Mouse (Mus musculus): ENCODE results near the gene Fam161a. TPM values are rescaled to one million over a fixed set of nuclear protein-coding genes. Genes with fewer than 3 reads are reported as not detected.
"Not testable (repeated sequence)": the region's sequence is repeated elsewhere in the genome, so short reads cannot be mapped to it uniquely, and the experiment has no call there.

The Fam161a gene
- total RNA-seq, 1 experiment from 2014 or later: 1.9 TPM

DNA sequence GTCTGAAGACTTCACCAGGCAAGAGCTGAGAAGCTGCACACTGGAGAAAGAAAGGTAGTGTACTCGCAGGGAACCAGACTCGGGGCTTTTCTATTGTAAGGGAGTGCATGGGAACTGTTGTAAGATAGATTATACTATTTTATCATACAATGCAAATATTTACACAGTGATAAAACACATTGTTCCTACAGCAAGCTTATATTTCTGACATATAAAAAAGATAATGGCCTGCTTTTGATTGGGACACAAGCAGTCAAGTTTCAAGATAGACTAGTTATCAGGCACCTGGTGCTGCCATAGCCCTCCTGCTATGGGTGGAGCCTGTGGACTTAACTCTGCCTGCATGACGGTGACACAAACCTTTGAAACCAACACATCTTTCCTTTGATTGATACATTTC lies 21.6 kb downstream of the Fam161a start:
- no peak for ATAC-seq (ENCODE audit: extremely low read depth, insufficient number of reproducible peaks, low FRiP score, poor library complexity, severe bottlenecking)

DNA sequence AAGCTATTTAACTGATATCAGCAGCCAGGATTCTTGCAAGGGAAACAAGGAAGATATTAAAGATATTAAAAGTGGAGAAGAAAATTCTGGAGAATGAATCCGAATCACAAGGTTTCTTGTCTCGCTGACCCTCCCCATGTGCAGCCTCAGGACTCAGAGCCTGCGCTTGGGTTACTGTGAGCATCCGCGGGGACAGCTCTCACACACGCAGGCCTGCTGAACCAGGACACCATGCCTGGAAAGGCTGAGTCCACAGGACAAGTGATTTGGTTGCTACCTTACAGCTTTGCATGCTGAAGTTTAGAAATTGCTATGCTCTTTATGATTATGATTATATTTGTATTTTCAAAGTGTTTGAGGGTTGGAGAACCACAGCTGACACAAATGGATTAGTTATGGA lies 22.1 kb downstream of the Fam161a start:
- no peak for ATAC-seq (ENCODE audit: extremely low read depth, insufficient number of reproducible peaks, low FRiP score, poor library complexity, severe bottlenecking)

DNA sequence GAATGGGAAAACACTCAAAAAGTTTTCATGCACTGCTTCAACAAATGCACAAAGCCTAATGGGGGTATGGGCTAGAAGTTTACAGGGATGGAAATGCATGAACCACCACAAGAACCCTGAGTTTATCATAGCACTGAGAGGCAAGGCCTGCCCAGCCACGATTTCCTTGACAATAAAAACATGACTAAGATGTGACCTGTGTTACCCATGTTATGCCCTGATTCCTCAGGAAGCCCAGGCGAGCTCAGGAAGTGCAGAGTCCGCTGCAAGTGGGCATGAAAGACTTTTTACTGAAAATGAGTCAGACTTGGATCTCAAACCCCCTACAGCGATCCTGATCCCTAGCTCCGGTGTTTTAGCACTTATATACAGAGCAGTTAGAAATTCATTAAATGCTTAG lies 39.9 kb downstream of the Fam161a start:
- ATAC-seq (ENCODE audit: extremely low read depth, insufficient number of reproducible peaks, low FRiP score, poor library complexity, severe bottlenecking): no peak

DNA sequence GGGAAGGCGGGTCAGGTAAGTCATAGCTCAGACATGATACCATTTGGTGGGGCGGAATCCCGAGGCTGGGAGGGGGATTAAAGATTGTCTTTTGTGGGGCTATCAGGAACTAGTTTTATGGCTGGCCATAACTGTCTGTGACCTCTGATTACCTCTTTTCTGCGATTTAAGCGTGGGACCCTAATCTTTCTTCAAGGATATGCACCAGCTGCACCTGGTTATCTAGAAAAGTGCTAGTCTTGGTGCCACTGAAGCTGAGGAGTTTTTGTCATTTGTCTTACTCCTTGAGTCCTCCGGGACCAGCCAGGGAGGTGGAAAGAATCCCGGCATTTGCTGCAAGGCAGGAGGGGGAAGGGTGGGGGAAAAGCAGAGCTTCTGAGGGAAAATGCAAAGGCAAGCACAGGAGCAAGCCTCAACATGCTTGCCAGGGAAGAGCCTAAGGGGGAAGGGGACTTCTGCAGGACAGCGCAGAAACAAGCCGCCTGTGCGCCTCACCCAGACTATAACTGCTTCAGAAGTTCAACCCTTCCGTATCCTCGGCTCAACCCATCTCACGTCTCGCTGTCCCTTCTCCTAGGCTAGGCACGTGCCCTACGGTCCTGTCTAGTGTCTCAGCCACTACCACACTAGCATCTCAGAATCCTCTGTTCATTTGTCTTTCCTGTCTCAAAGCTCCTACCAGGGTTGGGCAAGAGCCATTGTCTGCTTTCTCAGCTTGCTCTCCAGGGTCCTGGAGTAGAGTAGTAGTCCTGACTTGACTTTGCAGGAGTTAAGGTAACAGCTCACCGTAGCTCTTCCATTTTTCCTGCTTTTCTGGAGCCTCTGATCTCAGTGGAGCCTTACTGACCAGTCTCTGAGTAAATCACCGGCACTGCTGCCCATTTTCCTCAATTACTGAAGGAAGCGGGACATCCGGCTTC lies 40.6 kb downstream of the Fam161a start:
- no peak for ATAC-seq (ENCODE audit: extremely low read depth, insufficient number of reproducible peaks, low FRiP score, poor library complexity, severe bottlenecking)

DNA sequence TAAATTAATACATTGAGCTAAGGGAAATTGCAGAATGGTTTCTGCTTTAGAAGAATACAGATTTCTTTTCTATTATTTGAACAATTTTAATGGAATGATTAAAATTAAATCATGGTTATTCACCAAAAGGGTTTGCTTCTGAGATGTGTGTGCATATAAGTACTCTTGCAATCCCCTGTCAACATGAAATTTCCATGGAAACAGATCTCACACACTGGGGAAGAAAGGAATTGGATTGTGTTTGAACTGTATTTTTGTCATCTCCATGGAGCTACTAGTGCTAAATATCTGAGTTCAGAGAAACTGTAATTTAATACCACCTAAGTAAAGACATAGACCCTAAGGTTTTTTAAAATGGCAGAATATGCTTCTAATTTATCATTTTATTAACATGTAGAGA lies 42.3 kb downstream of the Fam161a start:
- ATAC-seq (ENCODE audit: extremely low read depth, insufficient number of reproducible peaks, low FRiP score, poor library complexity, severe bottlenecking): no peak

DNA sequence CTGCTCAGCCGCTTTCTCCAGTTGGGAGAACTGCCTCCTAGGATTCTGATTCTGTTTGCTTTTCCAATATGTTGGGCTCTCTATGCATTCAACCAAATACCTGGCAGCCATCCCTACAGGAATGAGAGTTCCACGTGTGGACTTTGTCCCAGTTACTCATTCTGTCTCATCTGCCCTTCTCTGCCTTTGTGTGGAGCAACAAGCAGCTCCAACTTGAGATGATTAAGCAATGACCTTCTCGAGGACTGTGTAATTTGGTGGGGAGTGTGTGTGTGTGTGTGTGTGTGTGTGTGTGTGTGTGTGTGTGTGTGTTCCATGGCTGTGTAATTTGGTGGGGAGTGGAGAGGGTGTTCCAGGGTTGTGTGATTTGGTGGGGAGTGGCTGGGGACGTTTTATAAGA lies 45.0 kb downstream of the Fam161a start:
- no peak for ATAC-seq (ENCODE audit: extremely low read depth, insufficient number of reproducible peaks, low FRiP score, poor library complexity, severe bottlenecking)

DNA sequence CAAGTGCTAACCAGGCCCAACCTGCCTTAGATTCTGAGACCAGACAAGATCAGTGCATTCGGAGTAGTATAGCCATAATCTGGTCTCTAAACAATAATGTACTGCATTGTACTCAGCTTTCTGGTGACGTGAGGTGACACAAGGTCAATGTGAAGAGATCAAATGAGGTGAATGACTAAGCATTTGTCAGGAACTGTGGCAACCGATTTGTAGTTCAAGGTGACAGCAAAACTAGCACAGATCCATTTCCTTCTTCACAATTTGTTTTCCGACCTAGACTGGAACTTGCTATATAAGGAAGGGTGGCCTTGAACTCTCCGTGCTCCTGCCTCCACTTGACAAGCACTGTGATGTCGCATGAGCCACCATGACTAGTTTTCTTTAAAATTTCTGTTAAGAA lies 55.8 kb downstream of the Fam161a start:
- no peak for ATAC-seq (ENCODE audit: extremely low read depth, insufficient number of reproducible peaks, low FRiP score, poor library complexity, severe bottlenecking)

DNA sequence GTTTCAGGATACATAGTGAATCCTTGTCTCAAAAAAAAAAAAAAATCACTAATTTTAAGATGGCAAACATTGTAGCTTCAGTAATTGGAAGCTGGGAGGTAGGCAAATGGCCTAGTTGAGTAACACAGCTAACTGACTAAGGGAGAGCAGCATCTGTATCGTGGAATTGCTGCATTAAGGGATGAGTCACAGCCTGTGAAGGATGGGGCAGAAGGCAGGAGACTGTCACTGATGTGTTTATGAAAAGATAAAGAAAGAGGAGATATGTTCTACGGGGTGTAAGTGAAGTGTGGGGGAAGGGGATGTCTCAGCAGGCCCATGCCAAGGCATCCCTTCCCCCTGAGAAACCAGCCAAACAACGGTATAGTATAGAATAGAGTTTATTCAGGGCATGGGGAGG lies 56.5 kb downstream of the Fam161a start:
- no peak for ATAC-seq (ENCODE audit: extremely low read depth, insufficient number of reproducible peaks, low FRiP score, poor library complexity, severe bottlenecking)

DNA sequence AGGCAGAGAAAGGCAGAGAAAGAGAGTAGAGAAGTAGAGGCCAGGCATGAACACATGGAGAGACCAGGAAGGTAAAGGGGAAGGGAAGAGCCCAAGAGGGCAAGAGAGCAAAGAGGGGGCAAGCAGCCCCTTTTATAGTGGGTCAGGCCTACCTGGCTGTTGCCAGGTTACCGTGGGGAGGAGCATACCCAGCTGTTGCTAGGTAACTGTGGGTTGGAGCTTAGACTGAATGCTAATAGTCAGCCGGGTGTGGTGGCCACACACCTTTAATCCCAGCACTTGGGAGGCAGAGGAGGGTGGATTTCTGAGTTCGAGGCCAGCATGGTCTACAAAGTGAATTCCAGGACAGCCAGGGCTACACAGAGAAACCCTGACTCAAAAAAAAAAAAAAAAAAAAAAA lies 56.9 kb downstream of the Fam161a start:
- not testable (repeated sequence) for ATAC-seq (ENCODE audit: extremely low read depth, insufficient number of reproducible peaks, low FRiP score, poor library complexity, severe bottlenecking)

DNA sequence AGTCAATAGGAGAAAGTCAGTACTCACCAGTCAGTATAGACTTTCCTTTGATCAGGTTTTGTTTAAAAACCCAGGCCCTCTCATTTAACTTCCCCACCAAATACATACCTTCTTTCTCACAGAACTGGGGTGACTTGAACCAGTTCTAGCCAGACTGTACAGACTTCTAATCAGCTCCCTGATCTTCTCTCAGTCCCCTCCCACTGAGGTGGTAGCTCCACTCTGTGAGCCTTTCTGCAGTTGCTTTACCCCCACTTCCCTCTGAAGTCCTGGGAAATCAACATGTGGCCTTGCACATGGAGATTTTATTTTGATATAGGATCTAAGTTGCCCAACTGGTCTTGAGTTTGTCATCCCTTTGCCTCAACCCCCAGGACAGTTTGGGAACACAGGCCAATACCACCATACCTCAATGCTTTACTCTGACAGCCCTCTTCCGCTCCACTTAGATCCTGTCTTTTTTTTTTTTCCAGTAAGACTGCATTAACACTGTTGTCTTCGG lies 57.9 kb downstream of the Fam161a start:
- no peak for ATAC-seq (ENCODE audit: extremely low read depth, insufficient number of reproducible peaks, low FRiP score, poor library complexity, severe bottlenecking)

DNA sequence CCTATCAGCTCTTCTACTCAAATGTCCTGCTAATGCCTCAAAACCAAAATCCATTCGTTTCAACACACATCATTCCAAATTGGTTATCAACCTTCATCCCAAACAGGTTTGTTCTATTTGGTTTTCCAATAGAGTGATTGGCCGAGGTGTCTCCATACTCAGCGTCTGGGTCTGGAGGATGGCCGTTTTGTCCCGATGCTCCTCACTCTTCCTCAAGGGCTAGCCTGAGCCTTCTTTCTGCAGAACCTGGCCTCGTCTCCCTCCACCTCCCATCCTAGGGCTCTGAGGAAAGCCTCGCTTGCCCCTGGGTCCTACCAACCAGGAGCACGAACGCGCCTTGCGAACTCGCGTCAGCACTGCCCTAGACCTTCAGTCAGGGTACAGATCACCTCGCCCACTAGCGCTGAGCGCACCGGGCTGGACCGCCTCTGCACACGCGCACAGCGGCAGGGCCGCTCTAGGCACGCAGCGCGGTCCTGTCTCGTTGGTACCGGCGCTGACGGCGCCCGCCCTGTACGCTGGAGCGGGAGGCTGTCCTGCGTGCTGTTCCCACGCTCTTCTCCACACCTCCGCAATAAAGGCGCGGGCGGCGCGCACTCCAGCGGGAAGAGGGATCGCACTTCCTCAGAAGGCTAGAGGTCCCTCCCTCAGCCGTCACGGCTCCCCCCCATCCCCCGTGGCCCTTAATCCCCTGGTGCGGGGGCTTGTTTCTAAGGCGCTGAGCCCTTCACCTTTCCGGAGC lies 60.2 kb downstream of the Fam161a start:
- peak; percentile 88 for ATAC-seq (ENCODE audit: extremely low read depth, insufficient number of reproducible peaks, low FRiP score, poor library complexity, severe bottlenecking)

DNA sequence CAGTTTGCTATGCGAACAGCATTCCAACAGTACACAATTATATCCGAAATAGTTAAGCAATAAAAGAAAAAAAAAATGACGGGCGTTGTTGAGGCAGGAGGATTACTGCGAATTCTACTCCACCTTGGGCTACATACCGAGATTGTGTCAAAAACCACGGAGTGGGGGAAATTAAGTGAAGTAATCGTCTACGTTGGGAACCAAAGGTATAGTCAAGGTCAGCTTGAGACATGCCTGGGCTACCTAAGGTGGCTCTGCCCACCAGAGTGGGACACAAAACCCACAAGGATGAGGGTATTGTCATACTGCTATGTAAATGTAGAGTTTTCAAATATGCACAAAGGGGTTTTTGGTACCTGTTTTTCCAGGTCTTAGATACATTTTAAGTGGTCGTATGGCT lies 60.9 kb downstream of the Fam161a start:
- ATAC-seq (ENCODE audit: extremely low read depth, insufficient number of reproducible peaks, low FRiP score, poor library complexity, severe bottlenecking): no peak

DNA sequence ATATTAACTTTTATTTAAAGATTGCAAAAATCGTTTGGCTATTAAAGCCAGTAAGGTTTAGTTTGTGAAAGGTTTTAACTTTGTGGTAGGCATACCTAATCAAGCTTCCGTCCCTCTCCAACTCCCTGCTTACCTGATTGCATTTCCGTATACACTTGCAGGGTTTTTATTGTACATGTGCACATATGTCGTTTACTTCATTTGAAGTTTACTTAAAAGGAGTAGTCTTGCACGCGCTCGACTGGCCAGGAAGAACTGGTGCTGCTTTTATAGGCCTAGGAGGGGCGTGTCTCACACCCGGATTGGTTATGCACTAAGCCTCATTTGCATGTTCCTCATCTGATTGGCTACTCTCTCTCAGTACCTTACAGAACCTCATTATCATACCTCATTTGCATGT lies 61.7 kb downstream of the Fam161a start:
- not testable (repeated sequence) for ATAC-seq (ENCODE audit: extremely low read depth, insufficient number of reproducible peaks, low FRiP score, poor library complexity, severe bottlenecking)

DNA sequence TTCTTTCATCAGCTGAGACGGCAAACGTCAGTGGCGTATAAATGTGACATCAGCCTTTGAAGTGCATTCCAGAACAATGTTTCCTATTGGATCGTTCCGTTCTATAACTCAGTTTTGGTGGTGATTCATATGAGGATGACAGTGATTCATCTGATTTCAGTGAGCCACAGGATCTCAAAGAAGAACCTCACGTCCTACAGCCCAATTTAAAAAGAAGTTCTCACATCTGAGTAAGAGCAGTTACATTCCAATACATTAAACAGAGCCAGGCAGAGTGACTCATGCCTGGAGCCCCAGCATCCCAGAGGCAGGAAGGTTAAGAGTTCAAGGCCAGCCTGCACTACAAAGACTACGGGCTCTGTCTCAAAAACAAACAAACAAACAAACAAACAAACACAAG lies 67.5 kb downstream of the Fam161a start:
- ATAC-seq (ENCODE audit: extremely low read depth, insufficient number of reproducible peaks, low FRiP score, poor library complexity, severe bottlenecking): no peak

DNA sequence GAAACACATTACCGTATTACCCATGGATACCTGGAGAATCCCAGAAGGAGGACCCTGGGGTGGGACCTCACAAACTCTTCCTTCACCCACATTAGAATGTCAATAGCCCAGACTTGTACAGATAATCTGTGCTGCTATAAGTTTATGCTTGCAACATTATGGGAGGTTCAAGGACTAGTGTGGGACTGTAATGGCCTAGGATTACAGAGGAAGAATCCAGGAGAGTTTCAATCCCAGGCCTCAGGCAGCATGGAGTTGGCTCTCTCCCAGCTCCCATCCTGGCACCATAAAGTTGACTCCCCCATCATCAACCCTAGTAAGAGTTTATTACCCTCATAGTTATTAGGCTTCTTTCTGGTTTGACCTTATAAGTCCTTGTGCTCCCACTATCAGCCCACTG lies 71.2 kb downstream of the Fam161a start:
- ATAC-seq (ENCODE audit: extremely low read depth, insufficient number of reproducible peaks, low FRiP score, poor library complexity, severe bottlenecking): no peak

Other genes starting within 250 kb of the Fam161a start
- gene B3gnt2, start 146.6 kb upstream of the Fam161a start, total RNA-seq (2017): 38.9 and 46.2 TPM in 2 replicates
- 84.1 and 96.7 TPM in 2 replicates for gene Zrsr1, start 35.5 kb upstream of the Fam161a start, total RNA-seq (2017)
- gene Gm28048, start 25.4 kb upstream of the Fam161a start, total RNA-seq (2017): 30.1 and 43.8 TPM in 2 replicates
- gene Commd1, start 25.1 kb upstream of the Fam161a start, total RNA-seq (2017): 13.5 and 13.6 TPM in 2 replicates
- 115 and 128 TPM in 2 replicates for gene Cct4, start 17.0 kb upstream of the Fam161a start, total RNA-seq (2017)
- 191 and 196 TPM in 2 replicates for gene Xpo1, start 248.5 kb downstream of the Fam161a start, total RNA-seq (2017)